In genomic region chr16:52405272-52405671, GRCm38 (mm10) we compare ENCODE assay signal across 21 mouse cellular contexts. TPM values are rescaled to one million over a fixed set of nuclear protein-coding genes. Genes with fewer than 3 reads are reported as not detected.
DNase-seq lines count a peak whose midpoint lies in the region; ATAC-seq and TF ChIP-seq lines count a peak whose summit lies in the region.
"Had no signal": no experiment of that assay in that cellular context is flagged by ENCODE, and none has a peak within 500 bp of the region (broad histone marks: within the 10 kb centered on the region; RNA-seq: fewer than 3 reads in every experiment).

No protein-coding gene starts in this region.

- TF ChIP-seq RAD21 in MEL (IDR thresholded peaks at IDR 0.05; ENCODE audit: low read depth, low read length), result no peak

- no peak for DNase-seq in hindbrain, postnatal 0 days (ENCODE audit: low spot score)
- peak; percentile 2 for DNase-seq in MEL (ENCODE audit: low read depth, low spot score)
- no peak for DNase-seq in urinary bladder, adult 18-20 months (ENCODE audit: low spot score in 2 of 2)
- DNase-seq in right cerebral cortex, postnatal 25 days, result no peak
- DNase-seq: adrenal gland, adult 8-10 months; adrenal gland, postnatal 36 days; cerebellum, adult 11-12 months; cerebellum, adult 9-10 months; cerebellum, postnatal 25 days; gastrocnemius, postnatal 25 days; kidney, adult 18-20 months had no signal

- WGBS in hindbrain, embryonic 15.5 days, result 77% methylated on average over 2 of the region's 2 CpGs
- 71% methylated on average over 2 of the region's 2 CpGs for WGBS in hindbrain, postnatal 0 days

- no peaks in the 10 kb centered on the region for H3K79me2 ChIP-seq in MEL (ENCODE audit: control insufficient read depth, insufficient read depth, low read length, poor library complexity)

- no peak overlapping the region for H3K9ac ChIP-seq in hindbrain, embryonic 15.5 days
- no peak overlapping the region for H3K9ac ChIP-seq in hindbrain, postnatal 0 days (replicated peaks; ENCODE audit: low read length)
- H3K9ac ChIP-seq in MEL (ENCODE audit: control insufficient read depth, low read depth, low read length, poor library complexity, severe bottlenecking), result no peak overlapping the region
- H3K9ac ChIP-seq: embryonic facial prominence, embryonic 12.5 days; forebrain, embryonic 12.5 days; heart, embryonic 13.5 days; hindbrain, embryonic 12.5 days; intestine, embryonic 15.5 days had no signal

- no peaks in the 10 kb centered on the region for H3K27me3 ChIP-seq in hindbrain, embryonic 15.5 days
- no peaks in the 10 kb centered on the region for H3K27me3 ChIP-seq in hindbrain, postnatal 0 days (ENCODE audit: insufficient read depth, low read length)
- peaks cover 0 to 3% of the 10 kb centered on the region in 2 experiments; a peak in 1 of 4 replicates for H3K27me3 ChIP-seq in MEL (ENCODE audit: control insufficient read depth in 1 of 2, insufficient read depth in 2 of 2, low read length in 2 of 2)
- H3K27me3 ChIP-seq: CH12.LX; embryonic facial prominence, embryonic 12.5 days; forebrain, embryonic 12.5 days; heart, embryonic 13.5 days; hindbrain, embryonic 12.5 days; intestine, embryonic 15.5 days had no signal

- ATAC-seq in hindbrain, embryonic 15.5 days (ENCODE audit: low FRiP score, low read depth), result 0 out of 2 replicates have a peak, but pooled peaks have one; percentile 42
- ATAC-seq in hindbrain, postnatal 0 days, result no peak
- ATAC-seq in monocyte, adult 5-6 weeks (replicated peaks; ENCODE audit: insufficient number of reproducible peaks, low FRiP score, low TSS enrichment, poor library complexity, severe bottlenecking), result peak; percentile 35; the same call in 1 of the 2 replicates
- ATAC-seq in megakaryocyte-erythroid progenitor cell, adult 5-6 weeks (replicated peaks; ENCODE audit: low FRiP score, low TSS enrichment, poor library complexity, severe bottlenecking), result no peak
- ATAC-seq: forebrain, embryonic 16.5 days; intestine, embryonic 15.5 days had no signal

- H3K4me3 ChIP-seq in hindbrain, embryonic 15.5 days, result no peak overlapping the region
- H3K4me3 ChIP-seq in hindbrain, postnatal 0 days (ENCODE audit: low read length), result no peak overlapping the region
- no peak overlapping the region for H3K4me3 ChIP-seq in MEL (ENCODE audit: control insufficient read depth in 1 of 2, insufficient read depth in 1 of 2, low read depth in 2 of 2, low read length in 2 of 2)
- H3K4me3 ChIP-seq: embryonic facial prominence, embryonic 12.5 days; forebrain, embryonic 12.5 days; heart, embryonic 13.5 days; hindbrain, embryonic 12.5 days; intestine, embryonic 15.5 days had no signal

- no peaks in the 10 kb centered on the region for H3K4me1 ChIP-seq in hindbrain, embryonic 15.5 days (replicated peaks)
- H3K4me1 ChIP-seq in hindbrain, postnatal 0 days (ENCODE audit: insufficient read depth, low read length), result no peaks in the 10 kb centered on the region
- H3K4me1 ChIP-seq in MEL (ENCODE audit: control insufficient read depth in 1 of 2, insufficient read depth in 2 of 2, low read length in 2 of 2), result peaks cover 0 to 4% of the 10 kb centered on the region in 2 experiments; a peak in 1 of 4 replicates
- H3K4me1 ChIP-seq: embryonic facial prominence, embryonic 12.5 days; forebrain, embryonic 12.5 days; hindbrain, embryonic 12.5 days; intestine, embryonic 15.5 days had no signal

- TF ChIP-seq EP300 in MEL (IDR thresholded peaks at IDR 0.05; ENCODE audit: low read depth in 1 of 2, low read length in 2 of 2), result no peak

- no peaks in the 10 kb centered on the region for H3K9me3 ChIP-seq in hindbrain, embryonic 15.5 days
- no peaks in the 10 kb centered on the region for H3K9me3 ChIP-seq in hindbrain, postnatal 0 days (ENCODE audit: low read length)
- H3K9me3 ChIP-seq in MEL (replicated peaks; ENCODE audit: insufficient read depth, low read length), result no peaks in the 10 kb centered on the region
- H3K9me3 ChIP-seq: embryonic facial prominence, embryonic 12.5 days; forebrain, embryonic 12.5 days; heart, embryonic 13.5 days; hindbrain, embryonic 12.5 days; intestine, embryonic 15.5 days had no signal

- TF ChIP-seq POLR2A in MEL (IDR thresholded peaks at IDR 0.05; ENCODE audit: control insufficient read depth in 1 of 2, insufficient read depth in 1 of 2, low read depth in 1 of 2, low read length in 2 of 2, poor library complexity in 1 of 2), result no peak

- TF ChIP-seq CTCF in hindbrain, postnatal 0 days (IDR thresholded peaks at IDR 0.05; ENCODE audit: low read depth), result no peak
- TF ChIP-seq CTCF in MEL (IDR thresholded peaks at IDR 0.05 in 2 of 3, conservative IDR thresholded peaks at IDR 0.05 in 1 of 3; ENCODE audit: control insufficient read depth in 1 of 3, insufficient read depth in 1 of 3, low read depth in 2 of 3, low read length in 3 of 3, poor library complexity in 1 of 3, severe bottlenecking in 1 of 3), result no peak

- H3K4me2 ChIP-seq in hindbrain, embryonic 15.5 days, result no peak overlapping the region
- no peak overlapping the region for H3K4me2 ChIP-seq in hindbrain, postnatal 0 days (ENCODE audit: low read depth, low read length)
- H3K4me2 ChIP-seq: embryonic facial prominence, embryonic 12.5 days; forebrain, embryonic 12.5 days; heart, embryonic 13.5 days; hindbrain, embryonic 12.5 days; intestine, embryonic 15.5 days had no signal

- no peak overlapping the region for H3K27ac ChIP-seq in hindbrain, embryonic 15.5 days (replicated peaks)
- no peak overlapping the region for H3K27ac ChIP-seq in hindbrain, postnatal 0 days
- no peak overlapping the region for H3K27ac ChIP-seq in MEL (ENCODE audit: control insufficient read depth, low read depth, low read length)
- H3K27ac ChIP-seq: embryonic facial prominence, embryonic 12.5 days; forebrain, embryonic 12.5 days; heart, embryonic 13.5 days; hindbrain, embryonic 12.5 days; intestine, embryonic 15.5 days had no signal

- H3K36me3 ChIP-seq in hindbrain, embryonic 15.5 days, result no peaks in the 10 kb centered on the region
- H3K36me3 ChIP-seq in hindbrain, postnatal 0 days (ENCODE audit: insufficient read depth, low read length), result no peaks in the 10 kb centered on the region
- no peaks in the 10 kb centered on the region for H3K36me3 ChIP-seq in MEL (ENCODE audit: control insufficient read depth in 1 of 2, insufficient read depth in 2 of 2, low read length in 2 of 2)
- H3K36me3 ChIP-seq: embryonic facial prominence, embryonic 12.5 days; forebrain, embryonic 12.5 days; heart, embryonic 13.5 days; hindbrain, embryonic 12.5 days; intestine, embryonic 15.5 days had no signal

TF ChIP-seq in MEL, 35 proteins besides CTCF, POLR2A, EP300 and RAD21:
- no peak for TF ChIP-seq MEF2A (IDR thresholded peaks at IDR 0.05; ENCODE audit: extremely low read depth, insufficient replicate concordance, low read depth, low read length, poor library complexity, severe bottlenecking)
- no peak for TF ChIP-seq TCF12 (IDR thresholded peaks at IDR 0.05; ENCODE audit: low read depth, low read length)
- 0 out of 2 replicates have a peak, but pooled peaks have one; percentile 24 for TF ChIP-seq ETS1 (IDR thresholded peaks at IDR 0.05; ENCODE audit: low read depth, low read length)

RNA-seq across cellular contexts. Expression of gene Alcam, which starts 48.6 kb away (rescaled TPM):
- 32.9 and 34.2 TPM in 2 replicates for polyA plus RNA-seq in hindbrain, embryonic 15.5 days (2015; fragmentation: Nextera tagmentation; extraction: Ambion mirVana)
- total RNA-seq in hindbrain, postnatal 0 days (2014; rRNA removed), result 106 and 115 TPM in 2 replicates
- 40.3 and 40.8 TPM in 2 replicates for polyA plus RNA-seq in hindbrain, postnatal 0 days (2015; fragmentation: Nextera tagmentation; extraction: Ambion mirVana)
- not detected in 2 replicates for total RNA-seq in MEL (2012; rRNA removed)
- polyA plus RNA-seq in MEL (2012; ENCODE audit: insufficient read depth in 1 of 2, insufficient read length in 2 of 2, low read depth in 1 of 2, low replicate concordance in 2 of 2, missing spikeins in 1 of 2), result not detected
- 77.2 to 82.4 TPM (median 80.4 TPM) in 3 replicates for total RNA-seq in monocyte, adult 5-6 weeks (2017)
- total RNA-seq in megakaryocyte-erythroid progenitor cell, adult 5-6 weeks (2014; fragmentation: Nextera tagmentation), result 0.17 and 2.1 TPM in 2 replicates
- total RNA-seq in megakaryocyte-erythroid progenitor cell, adult 5-6 weeks (2017), result 3.8 and 4.4 TPM in 2 replicates

Comparison
In these comparisons a context has a peak if more than half of its experiments do, and no peak if none do; other contexts are left out.
1. ATAC-seq: peak in hindbrain, embryonic 15.5 days (single experiment) and monocyte, adult 5-6 weeks (single experiment); none in hindbrain, postnatal 0 days (single experiment) and megakaryocyte-erythroid progenitor cell, adult 5-6 weeks (single experiment).
2. RNA of gene Alcam, which starts 48.6 kb away (total RNA-seq): 106 to 115 TPM in hindbrain, postnatal 0 days and 77.2 to 82.4 TPM in monocyte, adult 5-6 weeks; 0.17 to 4.4 TPM in megakaryocyte-erythroid progenitor cell, adult 5-6 weeks and not detected in MEL; every median in the first group is over 10 times any median in the second.